Mouse (Mus musculus): Measurements from ENCODE around the gene Ilk. TPM values are rescaled to one million over a fixed set of nuclear protein-coding genes. Genes with fewer than 3 reads are reported as not detected.

Gene Ilk
- total RNA-seq (2012; rRNA removed) (48.3 and 49.6 TPM in 2 replicates), polyA plus RNA-seq (2012; ENCODE audit: insufficient read depth in 1 of 2, insufficient read length in 2 of 2, low read depth in 1 of 2, low replicate concordance in 2 of 2, missing spikeins in 1 of 2) (10 to 100 TPM in 1 of 2 experiments, not detected in 1; 76.9 TPM)

GRCm38 (mm10) chr7:105736264-105736901 lies at the start of gene Ilk:
TSS of gene Ilk (plus strand) at chr7:105736592.
- Histone ChIP-seq H3K9ac (ENCODE audit: control insufficient read depth, low read depth, low read length, poor library complexity, severe bottlenecking) (peak within 1 kb of the TSS; percentile 96), H3K27ac (ENCODE audit: control insufficient read depth, low read depth, low read length) (peak within 1 kb of the TSS; percentile 74), H3K27me3 (ENCODE audit: control insufficient read depth in 1 of 2, insufficient read depth in 2 of 2, low read length in 2 of 2) (no peaks in the 10 kb centered on the region), H3K4me1 (ENCODE audit: control insufficient read depth in 1 of 2, insufficient read depth in 2 of 2, low read length in 2 of 2) (peaks cover 14 to 21% of the 10 kb centered on the region in 2 experiments), H3K79me2 (ENCODE audit: control insufficient read depth, insufficient read depth, low read length, poor library complexity) (peaks cover 37% of the 10 kb centered on the region), H3K9me3 (replicated peaks; ENCODE audit: insufficient read depth, low read length) (no peaks in the 10 kb centered on the region), H3K4me3 (ENCODE audit: control insufficient read depth in 1 of 2, insufficient read depth in 1 of 2, low read depth in 2 of 2, low read length in 2 of 2) (peak within 1 kb of the TSS; percentile 77 to 99), H3K36me3 (ENCODE audit: control insufficient read depth in 1 of 2, insufficient read depth in 2 of 2, low read length in 2 of 2) (peaks cover 8 to 23% of the 10 kb centered on the region in 2 experiments)
- DNase-seq (ENCODE audit: low read depth, low spot score) = peak; percentile 93
- TF ChIP-seq KAT2A (conservative IDR thresholded peaks at IDR 0.05; ENCODE audit: low read depth, low read length) (peak; percentile 60; the same call in 1 of the 2 replicates), MYB (IDR thresholded peaks at IDR 0.05; ENCODE audit: low read depth, low read length) (no peak), ZC3H11A (IDR thresholded peaks at IDR 0.05; ENCODE audit: low read depth, low read length) (no peak), UBTF (IDR thresholded peaks at IDR 0.05; ENCODE audit: borderline replicate concordance, insufficient read depth, low read depth, low read length) (no peak), POLR2AphosphoS2 (IDR thresholded peaks at IDR 0.05; ENCODE audit: low read length) (no peak), CTCF (IDR thresholded peaks at IDR 0.05 in 2 of 3, conservative IDR thresholded peaks at IDR 0.05 in 1 of 3; ENCODE audit: control insufficient read depth in 1 of 3, insufficient read depth in 1 of 3, low read depth in 2 of 3, low read length in 3 of 3, poor library complexity in 1 of 3, severe bottlenecking in 1 of 3) (no peak), MXI1 (IDR thresholded peaks at IDR 0.05; ENCODE audit: low read depth, low read length) (peak; percentile 96), JUND (IDR thresholded peaks at IDR 0.05; ENCODE audit: low read depth, low read length) (no peak), MEF2A (IDR thresholded peaks at IDR 0.05; ENCODE audit: extremely low read depth, insufficient replicate concordance, low read depth, low read length, poor library complexity, severe bottlenecking) (no peak), RAD21 (IDR thresholded peaks at IDR 0.05; ENCODE audit: low read depth, low read length) (no peak), CHD1 (IDR thresholded peaks at IDR 0.05; ENCODE audit: low read depth, low read length) (no peak), ETS1 (IDR thresholded peaks at IDR 0.05; ENCODE audit: low read depth, low read length) (peak; percentile 62), TCF12 (IDR thresholded peaks at IDR 0.05; ENCODE audit: low read depth, low read length) (peak; percentile 76), POLR2A (IDR thresholded peaks at IDR 0.05; ENCODE audit: control insufficient read depth in 1 of 2, insufficient read depth in 1 of 2, low read depth in 1 of 2, low read length in 2 of 2, poor library complexity in 1 of 2) (peak; percentile 81 to 85), MYC (IDR thresholded peaks at IDR 0.05; ENCODE audit: low read depth, low read length) (peak; percentile 87), USF2 (IDR thresholded peaks at IDR 0.05; ENCODE audit: borderline replicate concordance in 1 of 2, insufficient read depth in 1 of 2, low read depth in 1 of 2, low read length in 2 of 2) (no peak), E2F4 (IDR thresholded peaks at IDR 0.05; ENCODE audit: borderline replicate concordance, low read depth, low read length) (no peak), MAX (IDR thresholded peaks at IDR 0.05; ENCODE audit: low read length) (peak; percentile 92), ZNF384 (IDR thresholded peaks at IDR 0.05; ENCODE audit: low read depth, low read length) (no peak), TAL1 (IDR thresholded peaks at IDR 0.05; ENCODE audit: low read length) (no peak), GABPA (IDR thresholded peaks at IDR 0.05; ENCODE audit: low read depth, low read length) (peak; percentile 76; the same call in 1 of the 2 replicates), MAFK (IDR thresholded peaks at IDR 0.05; ENCODE audit: borderline replicate concordance, low read depth, low read length) (no peak), BHLHE40 (IDR thresholded peaks at IDR 0.05; ENCODE audit: borderline replicate concordance, low read depth, low read length) (peak; percentile 19; the same call in 1 of the 2 replicates), HCFC1 (IDR thresholded peaks at IDR 0.05; ENCODE audit: low read depth, low read length) (peak; percentile 89), SMC3 (IDR thresholded peaks at IDR 0.05; ENCODE audit: low read depth, low read length) (no peak), SIN3A (IDR thresholded peaks at IDR 0.05; ENCODE audit: low read length) (peak; percentile 88), TBP (IDR thresholded peaks at IDR 0.05; ENCODE audit: low read depth, low read length) (peak; percentile 64), ELF1 (IDR thresholded peaks at IDR 0.05; ENCODE audit: low read depth, low read length) (peak; percentile 86), EP300 (IDR thresholded peaks at IDR 0.05; ENCODE audit: low read depth in 1 of 2, low read length in 2 of 2) (no peak; a peak in 1 of 4 replicates), RCOR1 (IDR thresholded peaks at IDR 0.05; ENCODE audit: low read depth, low read length) (no peak), GATA1 (IDR thresholded peaks at IDR 0.05; ENCODE audit: low read depth, low read length) (no peak), MAZ (IDR thresholded peaks at IDR 0.05; ENCODE audit: low read depth, low read length) (peak; percentile 35; the same call in 1 of the 2 replicates), CHD2 (IDR thresholded peaks at IDR 0.05; ENCODE audit: low read length) (no peak; the same call in 1 of the 2 replicates), NRF1 (IDR thresholded peaks at IDR 0.05; ENCODE audit: insufficient read depth, low read depth, low read length, poor library complexity, severe bottlenecking) (no peak), POLR2AphosphoS5 (IDR thresholded peaks at IDR 0.05; ENCODE audit: borderline replicate concordance, low read depth, low read length) (no peak), USF1 (IDR thresholded peaks at IDR 0.05; ENCODE audit: low read depth, low read length) (peak; percentile 73)

Data from MEL (cell line).